Mouse (Mus musculus) heart, embryonic 14.5 days (tissue): ENCODE results near the gene Htt. TPM values are rescaled to one million over a fixed set of nuclear protein-coding genes. Genes with fewer than 3 reads are reported as not detected.

Experiments
- ATAC-seq: fragments of 200-750 bp; cut with Nextera tagmentation; 2 replicates; pipeline ENCODE4 v1.8.0; 2017; ENCODE audit warnings: low read depth, moderate TSS enrichment; ENCODE audit not compliant: insufficient number of reproducible peaks, insufficient read depth, low FRiP score
- H3K27ac ChIP-seq, 2 experiments: fragments of 200-500 bp in 1 of 2; fragments of 300-500 bp in 1 of 2; sonication (generic) in 1 of 2; replicated peaks in 1 of 2; 2 replicates each; pipeline ENCODE4 v1.5.1; 2012 to 2014; ENCODE audit warnings: low read depth in 2 of 2, low read length in 2 of 2, control low read depth in 1 of 2, mild to moderate bottlenecking in 1 of 2, mixed read lengths in 1 of 2; ENCODE audit not compliant: control insufficient read depth in 1 of 2, insufficient read depth in 1 of 2
- H3K27me3 ChIP-seq: fragments of 300-500 bp; sonication (generic); 2 replicates; pipeline ENCODE4 v1.6.1; 2014; ENCODE audit warnings: mild to moderate bottlenecking, low read length, control low read depth; ENCODE audit not compliant: control insufficient read depth, insufficient read depth
- H3K36me3 ChIP-seq: fragments of 300-500 bp; sonication (generic); 2 replicates; pipeline ENCODE4 v1.6.1; 2014; ENCODE audit warnings: mild to moderate bottlenecking, control low read depth, low read length, mixed read lengths; ENCODE audit not compliant: control insufficient read depth, insufficient read depth
- H3K4me1 ChIP-seq, 2 experiments: fragments of 200-500 bp in 1 of 2; fragments of 300-500 bp in 1 of 2; sonication (generic) in 1 of 2; 2 replicates each; pipeline ENCODE4 v1.6.1; 2012 to 2014; ENCODE audit warnings: low read length in 2 of 2, control low read depth in 1 of 2, mixed read lengths in 1 of 2; ENCODE audit not compliant: control insufficient read depth in 2 of 2, insufficient read depth in 2 of 2
- H3K4me2 ChIP-seq: fragments of 300-500 bp; sonication (generic); 2 replicates; pipeline ENCODE4 v1.6.1; 2014; ENCODE audit warnings: mild to moderate bottlenecking, low read length
- H3K4me3 ChIP-seq, 2 experiments: fragments of 200-500 bp in 1 of 2; fragments of 300-500 bp in 1 of 2; sonication (generic) in 1 of 2; 2 replicates each; pipeline ENCODE4 v1.5.1; 2012 to 2014; ENCODE audit warnings: low read length in 2 of 2, mild to moderate bottlenecking in 2 of 2, control low read depth in 1 of 2, low read depth in 1 of 2, moderate library complexity in 1 of 2; ENCODE audit not compliant: control insufficient read depth in 1 of 2, insufficient read depth in 1 of 2
- H3K9ac ChIP-seq: fragments of 300-500 bp; sonication (generic); 2 replicates; pipeline ENCODE4 v1.6.1; 2014; ENCODE audit warnings: mild to moderate bottlenecking, low read length
- H3K9me3 ChIP-seq: fragments of 300-500 bp; sonication (generic); 2 replicates; pipeline ENCODE4 v1.6.1; 2016; ENCODE audit warnings: low read length, control low read depth; ENCODE audit not compliant: control insufficient read depth
- whole genome bisulfite sequencing: fragments of 180-500 bp; shearing (Covaris S2); extraction: QIAGEN DNeasy Blood & Tissue Kit; methylation state at CpG from one replicate; pipeline ENCODE4 v1.1.7; 2014; 5-methylcytosine and 5-hydroxymethylcytosine counted together
- polyA plus RNA-seq: library from polyadenylated mRNA; unstranded; fragments of >200 nt; fragmentation: Nextera tagmentation; extraction: Ambion mirVana; gene quantifications from 2 replicates; pipeline ENCODE4 v1.2.1, GENCODE M21; 2014

Htt gene
- polyA plus RNA-seq, 1 experiment from 2014 or later: 11.9 TPM

DNA sequence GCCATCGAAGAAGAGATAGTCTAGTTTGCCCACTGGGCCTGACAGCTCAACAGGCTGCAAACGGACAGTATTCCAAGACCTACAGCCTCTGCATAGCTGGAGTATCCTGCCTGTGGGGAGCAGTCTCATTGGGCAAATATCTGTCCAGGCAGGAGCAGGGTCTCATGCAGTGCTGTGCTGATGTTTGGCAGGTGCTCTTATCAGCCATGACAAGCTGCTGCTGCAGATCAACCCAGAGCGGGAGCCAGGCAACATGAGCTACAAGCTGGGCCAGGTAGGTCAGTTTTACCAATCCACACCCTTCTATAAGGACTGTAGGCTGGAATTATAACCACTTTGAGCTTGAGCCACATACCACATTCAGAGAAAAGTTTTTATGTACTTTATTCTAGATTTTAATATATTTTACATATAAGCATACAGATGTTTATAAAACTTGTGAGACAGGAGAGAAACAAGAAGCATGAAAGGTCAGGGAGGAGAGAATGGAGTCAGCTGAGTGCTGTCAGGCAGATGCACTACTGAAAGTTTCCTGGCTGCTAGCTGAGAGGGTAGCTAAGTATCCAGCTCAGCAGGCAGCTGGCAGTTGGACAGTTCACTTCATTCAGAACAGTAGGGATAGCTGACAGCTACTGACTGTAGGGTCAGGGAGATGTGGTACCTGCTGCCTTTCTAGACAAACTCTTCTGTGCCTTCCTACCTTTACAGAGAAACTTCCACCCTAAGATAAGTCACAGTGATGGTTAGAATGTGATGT is 135.3 kb downstream of the Htt start:
- H3K36me3 ChIP-seq: peaks cover 88% of the 10 kb centered on the region

DNA sequence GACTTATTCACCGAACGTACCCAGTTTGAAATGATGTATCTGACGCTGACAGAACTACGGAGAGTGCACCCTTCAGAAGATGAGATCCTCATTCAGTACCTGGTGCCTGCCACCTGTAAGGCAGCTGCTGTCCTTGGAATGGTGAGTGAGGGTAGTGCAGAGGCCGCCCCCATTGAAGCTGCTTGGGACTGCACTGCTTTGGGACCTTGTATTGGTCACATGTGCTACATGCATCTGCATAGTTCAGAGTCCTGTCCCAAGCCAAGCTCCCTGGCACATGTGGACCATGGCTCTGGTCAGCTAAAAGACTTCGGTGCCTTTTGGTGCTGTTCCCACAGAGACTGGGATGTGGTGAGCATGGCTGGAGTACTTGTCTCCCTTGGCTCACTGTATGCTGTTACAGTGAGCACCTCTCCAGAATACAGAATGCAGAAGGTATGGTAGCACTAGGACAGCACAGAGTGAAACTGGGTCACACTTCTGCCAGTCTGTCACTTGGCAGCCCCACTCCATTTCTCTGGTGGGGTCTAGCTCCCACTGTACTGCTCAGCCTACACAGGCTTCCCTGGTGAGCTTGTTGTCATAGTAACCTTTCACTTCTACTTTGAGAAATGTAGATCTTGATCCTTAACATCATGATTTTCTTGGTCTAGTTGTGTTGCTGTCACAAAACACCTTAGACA is 138.4 kb downstream of the Htt start:
- peaks cover 82% of the 10 kb centered on the region for H3K36me3 ChIP-seq
- H3K4me3 ChIP-seq: no peak overlapping the region
- H3K9ac ChIP-seq: no peak overlapping the region
- H3K4me1 ChIP-seq: peaks cover 3 to 4% of the 10 kb centered on the region in 2 experiments; a peak in 2 of 4 replicates
- H3K9me3 ChIP-seq: no peaks in the 10 kb centered on the region
- H3K27ac ChIP-seq: no peak overlapping the region
- no peaks in the 10 kb centered on the region for H3K27me3 ChIP-seq
- no peak for ATAC-seq
- no peak overlapping the region for H3K4me2 ChIP-seq
- 96% methylated on average over 6 of the region's 6 CpGs for whole genome bisulfite sequencing

More for the DNA sequence above, 135.3 kb downstream of the Htt start:
- Histone ChIP-seq H3K9me3 (no peaks in the 10 kb centered on the region), H3K4me1 (peaks cover 4 to 12% of the 10 kb centered on the region in 2 experiments; a peak in 3 of 4 replicates), H3K4me2 (no peak overlapping the region), H3K4me3 (no peak overlapping the region), H3K27ac (no peak overlapping the region), H3K27me3 (no peaks in the 10 kb centered on the region), H3K9ac (no peak overlapping the region)
- no peak for ATAC-seq
- 47% methylated on average over 3 of the region's 3 CpGs for WGBS

DNA sequence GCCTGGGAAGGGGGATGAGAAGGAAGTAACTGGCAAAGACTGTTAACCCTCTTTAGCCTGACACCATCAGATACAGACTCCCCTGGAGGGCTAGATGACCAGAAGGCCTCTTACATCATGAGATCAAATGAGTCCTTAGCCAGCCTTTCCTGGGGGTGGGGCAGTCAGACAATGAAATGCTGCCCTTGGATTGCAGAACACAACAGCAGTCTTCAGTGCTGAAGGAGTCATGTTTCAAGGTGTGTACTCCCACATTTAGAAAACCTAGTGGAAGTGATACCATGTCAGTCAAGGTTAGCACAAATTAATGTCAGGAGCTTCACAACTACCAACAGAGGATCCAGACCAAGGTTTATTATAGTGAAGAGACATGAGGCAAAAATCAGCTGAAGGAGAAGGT is 140.8 kb downstream of the Htt start:
- Histone ChIP-seq H3K9me3 (no peaks in the 10 kb centered on the region), H3K4me2 (no peak overlapping the region), H3K4me3 (no peak overlapping the region), H3K36me3 (peaks cover 84% of the 10 kb centered on the region), H3K27ac (no peak overlapping the region), H3K9ac (no peak overlapping the region), H3K27me3 (no peaks in the 10 kb centered on the region), H3K4me1 (no peaks in the 10 kb centered on the region)
- no peak for ATAC-seq

DNA sequence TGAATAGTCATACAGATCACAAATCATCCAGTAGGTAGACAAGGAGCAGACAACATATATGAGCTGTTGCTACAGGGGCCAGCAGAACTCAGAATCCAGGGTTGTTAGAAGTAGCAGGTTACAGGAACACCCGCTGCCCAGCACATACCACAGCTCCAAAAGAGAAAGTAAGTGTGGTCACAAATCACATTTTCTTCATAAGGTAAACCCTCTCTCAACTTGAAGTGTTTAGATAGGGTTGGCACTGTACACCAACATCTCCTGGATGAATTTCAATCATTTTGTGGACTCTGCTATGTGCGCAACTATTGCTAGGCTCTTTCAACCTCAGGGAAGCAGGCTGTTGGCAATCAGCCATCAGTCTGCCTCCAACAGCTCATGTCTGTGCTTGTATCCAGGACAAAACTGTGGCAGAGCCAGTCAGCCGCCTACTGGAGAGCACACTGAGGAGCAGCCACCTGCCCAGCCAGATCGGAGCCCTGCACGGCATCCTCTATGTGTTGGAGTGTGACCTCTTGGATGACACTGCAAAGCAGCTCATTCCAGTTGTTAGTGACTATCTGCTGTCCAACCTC is 141.4 kb downstream of the Htt start:
- Histone ChIP-seq H3K4me1 (no peaks in the 10 kb centered on the region), H3K9ac (no peak overlapping the region), H3K4me3 (no peak overlapping the region), H3K36me3 (peaks cover 84% of the 10 kb centered on the region), H3K4me2 (no peak overlapping the region), H3K9me3 (no peaks in the 10 kb centered on the region), H3K27me3 (no peaks in the 10 kb centered on the region), H3K27ac (peak overlapping the region in 1 of 2 experiments; percentile 21; a peak in 1 of 4 replicates)
- ATAC-seq: peak; percentile 65
- 49% methylated on average over 5 of the region's 5 CpGs for whole genome bisulfite sequencing

DNA sequence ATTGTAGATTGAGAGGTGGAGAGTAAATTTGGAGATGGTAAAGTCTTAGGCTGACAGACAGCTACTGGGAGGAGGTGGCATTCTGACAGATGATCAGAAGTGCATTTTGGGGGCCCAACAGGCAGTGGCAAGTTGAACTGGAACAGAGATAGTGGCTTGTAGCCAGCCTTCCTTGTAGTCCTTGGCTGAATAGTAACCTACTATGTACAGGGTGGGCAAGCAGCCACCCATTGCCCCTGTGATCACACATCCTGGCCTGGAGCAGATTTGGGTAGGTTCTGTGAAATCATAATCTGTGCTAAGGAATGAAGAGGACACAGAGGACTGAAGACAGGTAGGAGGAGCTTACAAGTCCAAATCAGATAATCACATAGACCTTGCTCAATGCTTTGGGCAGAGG is 142.9 kb downstream of the Htt start:
- no peaks in the 10 kb centered on the region for H3K9me3 ChIP-seq
- no peak overlapping the region for H3K4me3 ChIP-seq
- no peak for ATAC-seq
- H3K36me3 ChIP-seq: peaks cover 80% of the 10 kb centered on the region
- H3K27me3 ChIP-seq: no peaks in the 10 kb centered on the region
- peaks cover 3 to 7% of the 10 kb centered on the region in 2 experiments; a peak in 2 of 4 replicates for H3K4me1 ChIP-seq
- no peak overlapping the region for H3K9ac ChIP-seq
- H3K4me2 ChIP-seq: no peak overlapping the region
- no peak overlapping the region for H3K27ac ChIP-seq

DNA sequence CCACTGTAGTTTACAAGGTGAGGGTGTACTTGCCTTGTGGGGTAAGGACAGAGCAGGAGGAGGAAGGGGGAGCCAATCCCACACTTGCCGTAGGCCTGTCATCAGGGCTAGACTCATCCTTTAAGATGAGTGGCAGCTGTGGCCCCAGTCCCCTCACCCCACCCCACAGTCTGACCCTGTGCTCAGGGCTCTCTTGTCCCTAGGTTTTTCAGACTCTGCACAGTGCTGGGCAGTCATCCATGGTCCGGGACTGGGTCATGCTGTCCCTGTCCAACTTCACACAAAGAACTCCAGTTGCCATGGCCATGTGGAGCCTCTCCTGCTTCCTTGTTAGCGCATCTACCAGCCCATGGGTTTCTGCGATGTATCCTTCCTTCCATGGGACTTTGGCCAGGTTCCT is 145.7 kb downstream of the Htt start:
- peaks cover 66% of the 10 kb centered on the region for H3K36me3 ChIP-seq
- H3K4me3 ChIP-seq: no peak overlapping the region
- H3K4me2 ChIP-seq: no peak overlapping the region
- no peaks in the 10 kb centered on the region for H3K27me3 ChIP-seq
- 86% methylated on average over 4 of the region's 4 CpGs for WGBS
- 0 out of 2 replicates have a peak, but pooled peaks have one; percentile 20 for ATAC-seq
- H3K9ac ChIP-seq: no peak overlapping the region
- no peak overlapping the region for H3K27ac ChIP-seq
- no peaks in the 10 kb centered on the region for H3K9me3 ChIP-seq
- peaks cover 3 to 7% of the 10 kb centered on the region in 2 experiments; a peak in 2 of 4 replicates for H3K4me1 ChIP-seq

DNA sequence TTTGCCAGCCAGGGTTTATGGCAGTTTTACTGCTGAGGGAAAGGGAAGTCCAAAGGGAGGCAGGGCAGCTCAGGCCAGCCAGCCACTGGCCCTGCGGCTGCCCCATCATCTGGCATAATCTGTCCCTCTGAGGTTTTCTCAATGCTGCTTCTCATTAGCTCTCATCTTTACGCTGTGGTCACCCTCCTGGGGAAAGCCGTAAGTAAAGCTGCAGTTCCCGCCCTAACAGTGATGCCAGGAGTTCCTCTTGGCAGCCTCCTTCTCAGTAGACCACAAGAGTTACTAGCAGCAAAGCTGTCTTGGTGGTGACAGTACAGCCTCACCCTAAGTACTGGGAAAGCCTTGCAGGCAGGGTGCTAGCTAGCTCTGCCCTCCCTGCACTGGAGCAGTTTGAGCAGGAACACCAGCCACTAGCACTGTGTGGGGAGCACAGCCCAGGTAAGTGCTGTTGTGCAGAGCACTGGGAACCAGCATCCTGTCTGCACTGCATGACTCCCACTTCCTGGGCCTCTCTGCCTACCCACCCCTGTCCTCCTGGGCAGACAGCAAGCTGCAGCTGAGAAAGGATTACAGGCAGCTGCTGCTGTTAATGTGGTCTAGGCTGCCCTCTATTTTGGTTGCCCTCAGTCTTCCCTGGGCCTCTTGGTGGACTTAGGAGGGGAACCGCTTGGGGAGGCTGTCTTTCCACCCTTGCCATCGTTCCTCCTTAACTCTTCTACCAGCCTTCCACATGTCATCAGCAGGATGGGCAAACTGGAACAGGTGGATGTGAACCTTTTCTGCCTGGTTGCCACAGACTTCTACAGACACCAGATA is 146.6 kb downstream of the Htt start, which contains the start of gene Msantd1:
TSS of gene Msantd1 (plus strand) at position 103 of the 816 bp plus-strand sequence.
- no peaks in the 10 kb centered on the region for H3K27me3 ChIP-seq
- no peak within 1 kb of the TSS for H3K4me2 ChIP-seq
- 87% methylated on average over 6 of the region's 6 CpGs for WGBS
- H3K36me3 ChIP-seq: peaks cover 70% of the 10 kb centered on the region
- no peak within 1 kb of the TSS for H3K4me3 ChIP-seq
- H3K4me1 ChIP-seq: peaks cover 3 to 7% of the 10 kb centered on the region in 2 experiments; a peak in 2 of 4 replicates
- no peak within 1 kb of the TSS for H3K9ac ChIP-seq
- ATAC-seq: no peak; the same call in 1 of the 2 replicates
- peak within 1 kb of the TSS; percentile 9 to 25; a peak in 2 of 4 replicates for H3K27ac ChIP-seq
- no peaks in the 10 kb centered on the region for H3K9me3 ChIP-seq
